Mouse (Mus musculus): ENCODE measurements at regions not wholly inside any gene's neighbourhood (a gene's known extent, or its start where the extent isn't known, plus 50 kb on each side); places are given as distances from the start of the nearest gene placed in this dataset.

DNA sequence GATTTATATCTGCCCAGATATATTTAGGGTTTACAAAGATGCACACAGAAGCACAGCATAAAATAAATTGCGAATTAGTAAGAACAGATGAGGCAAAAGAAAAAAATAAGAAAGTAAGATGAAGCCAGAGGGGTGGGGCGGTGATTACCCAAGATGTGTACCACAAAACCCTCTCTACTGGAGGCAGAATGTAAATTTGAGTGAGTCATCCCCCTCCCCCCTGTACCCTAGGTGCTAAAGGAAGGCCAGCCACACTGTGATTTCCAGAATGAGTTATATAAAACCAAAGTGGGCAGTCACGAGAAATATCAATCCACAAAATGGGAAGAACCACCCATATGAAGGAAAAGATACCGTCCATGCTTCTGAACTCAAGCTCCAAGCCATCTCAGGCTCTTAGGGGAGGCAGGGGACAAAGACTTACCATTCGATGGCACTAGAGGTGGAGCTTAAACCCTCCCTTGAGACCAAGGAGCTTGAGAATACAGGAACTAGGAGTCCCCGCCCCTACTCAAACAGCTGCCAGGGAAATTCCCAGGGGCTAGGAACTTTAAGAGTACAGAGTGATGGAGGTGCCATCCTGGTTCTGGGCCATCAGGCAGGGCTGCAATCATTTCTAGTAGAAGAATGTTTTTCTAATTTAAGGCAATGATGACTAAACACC, 383.8 kb downstream of the Bcor start:
- 84% methylated on average over 6 of the region's 6 CpGs for WGBS
- no peak for TF ChIP-seq POLR2A (IDR thresholded peaks at IDR 0.05; ENCODE audit: borderline replicate concordance, insufficient read depth, low read length)
- TF ChIP-seq CTCF (IDR thresholded peaks at IDR 0.05; ENCODE audit: borderline replicate concordance, insufficient read depth, low read depth, low read length), result no peak
- no peak for DNase-seq

DNA sequence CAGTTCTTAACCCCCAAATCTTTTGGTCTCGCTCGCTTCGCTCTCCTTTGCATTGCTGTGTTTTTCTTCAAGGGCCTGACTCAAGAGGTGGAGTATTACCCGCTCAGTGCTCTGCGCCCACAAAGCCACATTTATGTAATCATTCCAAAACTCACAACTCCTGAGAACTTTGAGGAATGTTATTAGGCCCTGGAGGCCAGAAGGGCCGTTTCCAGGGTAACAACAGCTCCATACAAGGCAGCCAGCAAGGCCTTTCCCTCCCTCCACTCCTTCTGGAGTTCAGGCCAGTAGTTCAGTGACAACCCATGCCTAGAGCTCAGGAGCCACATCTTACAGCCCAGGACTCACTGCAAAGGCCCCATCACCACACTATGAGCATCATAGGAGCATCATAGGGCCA, 365.1 kb downstream of the Bcor start:
- TF ChIP-seq POLR2A (IDR thresholded peaks at IDR 0.05; ENCODE audit: borderline replicate concordance, insufficient read depth, low read length), result no peak
- TF ChIP-seq CTCF (IDR thresholded peaks at IDR 0.05; ENCODE audit: borderline replicate concordance, insufficient read depth, low read depth, low read length), result no peak
- DNase-seq, result no peak
- Histone ChIP-seq H3K4me3 (replicated peaks; ENCODE audit: insufficient read depth, low read depth, low read length) (no peak overlapping the region), H3K27ac (ENCODE audit: insufficient read depth, low read length) (no peak overlapping the region), H3K4me1 (ENCODE audit: control insufficient read depth, insufficient read depth, low read length) (peaks cover 4% of the 10 kb centered on the region), H3K27me3 (ENCODE audit: control insufficient read depth, insufficient read depth, low read length) (no peaks in the 10 kb centered on the region)
- WGBS, result 95% methylated on average over 6 of the region's 6 CpGs

More for the DNA sequence above, 383.8 kb downstream of the Bcor start:
- Histone ChIP-seq H3K27me3 (ENCODE audit: control insufficient read depth, insufficient read depth, low read length) (no peaks in the 10 kb centered on the region), H3K27ac (ENCODE audit: insufficient read depth, low read length) (no peak overlapping the region), H3K4me1 (ENCODE audit: control insufficient read depth, insufficient read depth, low read length) (no peaks in the 10 kb centered on the region), H3K4me3 (replicated peaks; ENCODE audit: insufficient read depth, low read depth, low read length) (no peak overlapping the region)

DNA sequence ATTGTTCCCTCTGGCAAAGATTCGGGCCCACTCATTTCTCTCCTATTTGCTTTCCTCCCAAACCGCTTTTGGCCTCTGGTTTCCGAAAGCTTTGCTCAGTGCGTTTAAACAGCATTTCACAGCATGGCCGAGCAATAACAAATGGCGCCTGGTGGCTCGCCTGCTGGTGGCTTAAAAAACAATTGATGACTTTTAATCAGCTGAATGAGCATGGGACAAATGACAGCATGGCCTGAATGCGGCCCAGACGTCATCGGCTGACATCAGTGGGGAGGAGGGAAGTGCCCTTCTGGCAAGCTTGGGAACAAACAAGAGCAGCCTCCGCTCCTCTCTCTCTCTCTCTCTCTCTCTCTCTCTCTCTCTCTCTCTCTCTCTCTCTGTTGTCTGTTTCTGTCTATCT, 362.3 kb downstream of the Bcor start:
- H3K27ac ChIP-seq (ENCODE audit: insufficient read depth, low read length), result no peak overlapping the region
- H3K4me3 ChIP-seq (replicated peaks; ENCODE audit: insufficient read depth, low read depth, low read length), result no peak overlapping the region
- no peak for TF ChIP-seq CTCF (IDR thresholded peaks at IDR 0.05; ENCODE audit: borderline replicate concordance, insufficient read depth, low read depth, low read length)
- no peak for TF ChIP-seq POLR2A (IDR thresholded peaks at IDR 0.05; ENCODE audit: borderline replicate concordance, insufficient read depth, low read length)
- 23% methylated on average over 11 of the region's 11 CpGs for WGBS
- DNase-seq, result peak; percentile 57 to 67
- peaks cover 19% of the 10 kb centered on the region for H3K4me1 ChIP-seq (ENCODE audit: control insufficient read depth, insufficient read depth, low read length)
- H3K27me3 ChIP-seq (ENCODE audit: control insufficient read depth, insufficient read depth, low read length), result no peaks in the 10 kb centered on the region

DNA sequence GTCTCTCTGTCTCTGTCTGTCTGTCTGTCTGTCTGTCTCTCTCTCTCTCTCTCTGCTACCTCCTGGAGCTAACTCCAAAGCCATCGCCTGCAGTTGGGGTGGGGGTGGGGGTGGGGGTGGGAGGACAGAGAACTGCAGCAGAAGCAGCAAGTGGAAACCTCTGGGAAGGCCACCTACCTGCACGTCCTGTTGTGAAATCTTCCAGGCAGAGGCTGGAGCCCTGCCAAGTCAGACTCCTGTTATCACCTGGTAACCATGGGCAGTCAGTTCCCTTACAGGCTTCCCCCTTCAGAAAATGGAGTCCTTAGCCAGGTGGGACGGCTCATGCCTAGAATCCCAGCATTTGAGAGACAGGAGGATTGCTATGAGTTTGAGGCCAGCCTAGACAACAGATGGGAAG, 361.8 kb downstream of the Bcor start:
- WGBS, result 43% methylated on average over 3 of the region's 3 CpGs
- H3K4me3 ChIP-seq (replicated peaks; ENCODE audit: insufficient read depth, low read depth, low read length), result no peak overlapping the region
- peaks cover 19% of the 10 kb centered on the region for H3K4me1 ChIP-seq (ENCODE audit: control insufficient read depth, insufficient read depth, low read length)
- peak in 1 of 2 experiments; percentile 18 for DNase-seq
- no peak overlapping the region for H3K27ac ChIP-seq (ENCODE audit: insufficient read depth, low read length)
- no peaks in the 10 kb centered on the region for H3K27me3 ChIP-seq (ENCODE audit: control insufficient read depth, insufficient read depth, low read length)
- TF ChIP-seq POLR2A (IDR thresholded peaks at IDR 0.05; ENCODE audit: borderline replicate concordance, insufficient read depth, low read length) (no peak), CTCF (IDR thresholded peaks at IDR 0.05; ENCODE audit: borderline replicate concordance, insufficient read depth, low read depth, low read length) (no peak)

DNA sequence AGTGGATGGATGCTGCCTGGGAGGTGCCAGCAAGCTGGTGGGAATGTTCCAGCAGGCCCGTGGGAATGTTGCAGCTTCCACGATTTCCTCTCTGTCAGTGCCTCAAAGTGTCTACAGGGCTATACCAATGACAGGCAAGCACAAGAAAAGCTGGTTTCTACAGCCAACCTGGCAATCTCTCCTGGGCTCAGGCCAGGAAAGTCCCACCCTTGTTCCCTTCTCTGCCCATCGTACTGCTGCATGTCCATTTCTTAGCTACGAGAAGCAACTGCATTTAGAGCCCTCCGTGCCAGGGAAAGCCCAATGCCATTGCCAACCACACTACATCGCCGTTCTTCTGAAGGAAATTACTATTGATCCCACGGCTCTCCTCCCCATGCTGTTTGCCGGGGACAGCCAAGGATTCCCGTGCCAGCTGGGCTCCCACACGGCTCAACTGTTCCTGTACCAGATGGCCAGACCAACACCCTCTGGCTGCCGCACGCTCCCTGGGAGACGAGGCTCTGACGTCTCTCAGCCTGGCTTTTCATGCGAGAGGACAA, 359.7 kb downstream of the Bcor start:
- H3K4me3 ChIP-seq (replicated peaks; ENCODE audit: insufficient read depth, low read depth, low read length), result peak overlapping the region; percentile 42
- 17% methylated on average over 16 of the region's 16 CpGs for WGBS
- no peaks in the 10 kb centered on the region for H3K27me3 ChIP-seq (ENCODE audit: control insufficient read depth, insufficient read depth, low read length)
- peaks cover 19% of the 10 kb centered on the region for H3K4me1 ChIP-seq (ENCODE audit: control insufficient read depth, insufficient read depth, low read length)
- no peak overlapping the region for H3K27ac ChIP-seq (ENCODE audit: insufficient read depth, low read length)
- DNase-seq, result peak; percentile 81 to 87
- no peak for TF ChIP-seq CTCF (IDR thresholded peaks at IDR 0.05; ENCODE audit: borderline replicate concordance, insufficient read depth, low read depth, low read length)
- TF ChIP-seq POLR2A (IDR thresholded peaks at IDR 0.05; ENCODE audit: borderline replicate concordance, insufficient read depth, low read length), result no peak

DNA sequence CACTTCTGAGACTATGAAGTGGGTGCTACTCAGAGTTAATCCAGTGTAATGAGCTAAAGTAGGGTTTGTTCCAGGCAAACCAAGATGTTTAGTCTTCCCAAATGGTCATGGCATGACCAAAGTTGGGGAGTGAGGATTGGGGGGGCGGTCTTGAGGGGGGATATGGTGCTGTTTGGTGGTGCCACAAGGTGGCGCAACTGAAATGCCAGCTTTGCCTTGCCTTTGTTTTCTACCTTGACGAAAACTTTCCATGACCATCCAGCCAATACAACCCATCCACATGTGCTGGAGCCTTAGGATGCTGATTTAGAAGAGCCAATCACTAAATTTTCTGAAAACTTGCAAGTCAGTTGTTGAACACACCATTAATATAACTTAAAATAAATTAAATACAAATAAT, 358.9 kb downstream of the Bcor start:
- Histone ChIP-seq H3K27me3 (ENCODE audit: control insufficient read depth, insufficient read depth, low read length) (no peaks in the 10 kb centered on the region), H3K4me3 (replicated peaks; ENCODE audit: insufficient read depth, low read depth, low read length) (no peak overlapping the region), H3K4me1 (ENCODE audit: control insufficient read depth, insufficient read depth, low read length) (peaks cover 19% of the 10 kb centered on the region), H3K27ac (ENCODE audit: insufficient read depth, low read length) (no peak overlapping the region)
- TF ChIP-seq CTCF (IDR thresholded peaks at IDR 0.05; ENCODE audit: borderline replicate concordance, insufficient read depth, low read depth, low read length) (0 out of 2 replicates have a peak, but pooled peaks have one; percentile 31), POLR2A (IDR thresholded peaks at IDR 0.05; ENCODE audit: borderline replicate concordance, insufficient read depth, low read length) (no peak)
- no peak for DNase-seq
- WGBS, result 52% methylated on average over 3 of the region's 3 CpGs

- H3K27ac ChIP-seq (ENCODE audit: insufficient read depth, low read length), result no peak overlapping the region
- no peak for TF ChIP-seq CTCF (IDR thresholded peaks at IDR 0.05; ENCODE audit: borderline replicate concordance, insufficient read depth, low read depth, low read length)
- no peak for TF ChIP-seq POLR2A (IDR thresholded peaks at IDR 0.05; ENCODE audit: borderline replicate concordance, insufficient read depth, low read length)
- 57% methylated on average over 12 of the region's 12 CpGs for WGBS
- no peak overlapping the region for H3K4me3 ChIP-seq (replicated peaks; ENCODE audit: insufficient read depth, low read depth, low read length)
- H3K4me1 ChIP-seq (ENCODE audit: control insufficient read depth, insufficient read depth, low read length), result peaks cover 19% of the 10 kb centered on the region
- H3K27me3 ChIP-seq (ENCODE audit: control insufficient read depth, insufficient read depth, low read length), result no peaks in the 10 kb centered on the region
- DNase-seq, result no peak
These were observed 358.5 kb downstream of the Bcor start for GRCm38 (mm10) chrX:11801621-11802020.
